Mouse (Mus musculus) effector memory CD4-positive, alpha-beta T cell, adult 5 months (primary cell): ENCODE measurements around the gene Ccrl2. TPM values are rescaled to one million over a fixed set of nuclear protein-coding genes. Genes with fewer than 3 reads are reported as not detected.

Source experiments
- polyA plus RNA-seq: library from polyadenylated mRNA; unstranded; fragments of 100-300 nt; shearing (Covaris generic); gene quantifications from one replicate; pipeline ENCODE4 v1.2.1, GENCODE M21; 2017

Gene Ccrl2
- polyA plus RNA-seq, result 11.1 TPM

DNA sequence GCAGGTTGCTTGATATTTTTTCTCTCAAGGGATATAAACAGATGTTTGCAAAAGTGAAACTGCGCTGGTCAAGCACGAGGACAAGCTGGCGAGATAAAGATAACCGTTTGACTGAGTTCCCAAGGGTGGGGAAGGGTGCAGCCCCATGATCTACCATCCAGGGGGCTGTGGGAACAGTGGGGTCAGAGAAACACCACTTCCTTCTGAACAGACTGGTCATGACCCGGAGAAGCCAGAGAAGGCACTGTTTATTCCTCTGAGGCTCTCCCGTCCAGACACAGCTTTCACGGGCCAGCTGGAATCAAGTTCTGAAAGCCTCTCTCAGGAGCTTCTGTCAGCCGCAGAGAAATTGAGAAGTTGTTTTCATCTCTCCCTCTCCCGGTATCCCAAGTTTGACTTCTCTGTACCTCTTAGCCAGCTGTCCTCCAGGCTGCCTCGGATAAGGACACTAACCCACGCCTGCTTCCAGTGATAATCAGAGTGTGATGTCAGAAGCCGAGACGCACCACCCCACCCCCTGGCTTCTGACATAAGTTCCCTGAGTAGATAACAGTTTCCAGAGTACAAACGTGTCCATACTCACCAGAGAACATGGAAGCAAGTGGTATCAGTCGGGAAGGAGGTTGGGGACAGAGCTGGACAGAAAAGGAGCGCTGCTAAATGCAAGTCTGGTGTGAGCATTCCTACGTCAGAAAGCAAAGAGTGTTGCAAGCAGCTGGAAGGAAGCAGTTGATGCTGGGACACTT lies at the start of gene Ccrl2:
TSS of gene Ccrl2 (minus strand) at position 722 of the 746 bp plus-strand sequence.

DNA sequence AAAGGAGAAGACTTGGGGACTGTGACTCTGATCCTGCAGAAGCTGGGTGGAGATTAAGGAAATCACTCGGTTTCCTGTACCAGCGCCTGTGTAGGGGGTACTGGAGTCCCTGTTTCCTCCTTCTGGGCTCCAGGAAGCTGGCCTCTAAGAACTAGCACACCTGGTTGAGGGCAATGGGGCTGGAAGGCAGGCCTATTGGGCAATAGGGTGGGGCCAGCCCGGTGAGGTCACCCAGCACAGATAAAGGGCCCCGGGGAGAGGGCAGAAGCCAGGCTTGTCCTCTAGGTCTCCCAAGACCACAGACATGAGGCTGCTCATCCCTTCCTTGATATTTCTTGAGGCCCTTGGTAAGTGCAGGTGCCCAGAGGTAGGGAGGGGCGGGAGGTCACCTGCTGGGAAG lies 38.3 kb downstream of the Ccrl2 start, which contains the start of gene Ltf:
TSS of gene Ltf (plus strand) at position 250 of the 400 bp plus-strand sequence.

Other genes starting within 250 kb of the Ccrl2 start
- not detected for gene Prss44, start 243.5 kb downstream of the Ccrl2 start, polyA plus RNA-seq
- not detected for gene Prss43, start 230.8 kb downstream of the Ccrl2 start, polyA plus RNA-seq
- gene Prss45, start 222.9 kb downstream of the Ccrl2 start, polyA plus RNA-seq, result not detected
- gene Prss46, start 213.0 kb downstream of the Ccrl2 start, polyA plus RNA-seq, result not detected
- not detected for gene Prss50, start 199.6 kb downstream of the Ccrl2 start, polyA plus RNA-seq
- gene Als2cl, start 177.6 kb downstream of the Ccrl2 start, polyA plus RNA-seq, result 23.4 TPM
- 0.92 TPM for gene Tmie, start 177.4 kb downstream of the Ccrl2 start, polyA plus RNA-seq
- not detected for gene Fam240a, start 140.7 kb downstream of the Ccrl2 start, polyA plus RNA-seq
- 0.57 TPM for gene Tdgf1, start 111.4 kb downstream of the Ccrl2 start, polyA plus RNA-seq
- gene Lrrc2, start 106.0 kb downstream of the Ccrl2 start, polyA plus RNA-seq, result not detected
- not detected for gene Rtp3, start 66.9 kb downstream of the Ccrl2 start, polyA plus RNA-seq
- gene Ltf, start 38.2 kb downstream of the Ccrl2 start, polyA plus RNA-seq, result not detected
- 30.8 TPM for gene Lrrfip2, start 60.1 kb upstream of the Ccrl2 start, polyA plus RNA-seq
- 39.7 TPM for gene Mlh1, start 214.3 kb upstream of the Ccrl2 start, polyA plus RNA-seq
- gene Epm2aip1, start 214.4 kb upstream of the Ccrl2 start, polyA plus RNA-seq, result 26.7 TPM